Mouse (Mus musculus) heart, postnatal 10 days (tissue): ENCODE results near the gene Lrch1. TPM values are rescaled to one million over a fixed set of nuclear protein-coding genes. Genes with fewer than 3 reads are reported as not detected.

Source experiments
- DNase-seq, 2 experiments: peaks; one replicate each; pipeline ENCODE4 v3.0.0; 2021
- intact Hi-C: fragments of 180-260 bp; cut with DNase I; formaldehyde crosslinking; loops from one replicate; pipeline ENCODE4 v1.15.1; 2025
- total RNA-seq, 2 experiments: library from RNA; stranded (reverse); gene quantifications; 2 replicates each; pipeline ENCODE4 v1.2.3; 2021

The Lrch1 gene
- total RNA-seq, 2 experiments from 2014 or later, result 19.6 to 20.5 TPM

- DNase-seq, result no peak
- intact Hi-C loops, result loop anchor here (5.0 kb wide), 1 partner anchor 37 kb away; no protein-coding TSS in a partner anchor
Observed at GRCm38 (mm10) chr14:74864805-74865483, 82.7 kb downstream of the Lrch1 start.

GRCm38 (mm10) chr14:74861456-74861855 is 86.2 kb downstream of the Lrch1 start:
- intact Hi-C loops, result no loop called here
- no peak for DNase-seq

GRCm38 (mm10) chr14:74859154-74859553 is 88.5 kb downstream of the Lrch1 start:
- intact Hi-C loops, result no loop called here
- no peak for DNase-seq

- no peak for DNase-seq
- intact Hi-C loops, result no loop called here
Observed at GRCm38 (mm10) chr14:74855429-74855828, 92.2 kb downstream of the Lrch1 start.

GRCm38 (mm10) chr14:74853759-74854100 is 93.9 kb downstream of the Lrch1 start:
- DNase-seq, result no peak
- intact Hi-C loops, result loop anchor here (2.0 kb wide), 1 partner anchor 49 kb away; no protein-coding TSS in a partner anchor

GRCm38 (mm10) chr14:74852965-74853758 is 94.5 kb downstream of the Lrch1 start:
- intact Hi-C loops, result loop anchor here (2.0 kb wide), 1 partner anchor 50 kb away; no protein-coding TSS in a partner anchor
- DNase-seq, result peak; percentile 63 to 69

GRCm38 (mm10) chr14:74851866-74852265 is 95.8 kb downstream of the Lrch1 start:
- intact Hi-C loops, result loop anchor here (2.0 kb wide), 1 partner anchor 51 kb away; no protein-coding TSS in a partner anchor

GRCm38 (mm10) chr14:74849020-74849419 is 98.7 kb downstream of the Lrch1 start:
- intact Hi-C loops, result loop anchor here (5.0 kb wide), 1 partner anchor 98 kb away; the partner anchor contains the start of gene Lrch1
- DNase-seq, result no peak

More at GRCm38 (mm10) chr14:74851866-74852265, 95.8 kb downstream of the Lrch1 start:
- no peak for DNase-seq

GRCm38 (mm10) chr14:74848224-74848623 is 99.5 kb downstream of the Lrch1 start:
- intact Hi-C loops, result loop anchor here (5.0 kb wide), 1 partner anchor 99 kb away; the partner anchor contains the start of gene Lrch1

GRCm38 (mm10) chr14:74847311-74848133 is 100.2 kb downstream of the Lrch1 start:
- DNase-seq, result no peak
- intact Hi-C loops, result loop anchor here (5.0 kb wide), 1 partner anchor 100 kb away; the partner anchor contains the start of gene Lrch1

More at GRCm38 (mm10) chr14:74848224-74848623, 99.5 kb downstream of the Lrch1 start:
- no peak for DNase-seq

- DNase-seq, result no peak
- intact Hi-C loops, result loop anchor here (5.0 kb wide), 1 partner anchor 101 kb away; the partner anchor contains the start of gene Lrch1
Observed at GRCm38 (mm10) chr14:74846668-74847067, 101.0 kb downstream of the Lrch1 start.

- DNase-seq, result no peak
- intact Hi-C loops, result loop anchor here (5.0 kb wide), 1 partner anchor 102 kb away; the partner anchor contains the start of gene Lrch1
Observed at GRCm38 (mm10) chr14:74845661-74846274, 101.9 kb downstream of the Lrch1 start.

GRCm38 (mm10) chr14:74841708-74842107 is 106.0 kb downstream of the Lrch1 start:
- no peak for DNase-seq
- intact Hi-C loops, result no loop called here

- intact Hi-C loops, result no loop called here
- no peak for DNase-seq
Observed at GRCm38 (mm10) chr14:74841297-74841696, 106.4 kb downstream of the Lrch1 start.

GRCm38 (mm10) chr14:74840820-74841219 is 106.9 kb downstream of the Lrch1 start:
- no peak for DNase-seq
- intact Hi-C loops, result no loop called here

- DNase-seq, result no peak
- intact Hi-C loops, result no loop called here
Observed at GRCm38 (mm10) chr14:74840328-74840727, 107.3 kb downstream of the Lrch1 start.

GRCm38 (mm10) chr14:74838816-74839215 is 108.9 kb downstream of the Lrch1 start:
- intact Hi-C loops, result no loop called here
- no peak for DNase-seq

GRCm38 (mm10) chr14:74835010-74835409 is 112.7 kb downstream of the Lrch1 start:
- no peak for DNase-seq

GRCm38 (mm10) chr14:74834215-74834614 is 113.5 kb downstream of the Lrch1 start:
- DNase-seq, result no peak
- intact Hi-C loops, result no loop called here

More at GRCm38 (mm10) chr14:74835010-74835409, 112.7 kb downstream of the Lrch1 start:
- intact Hi-C loops, result no loop called here

GRCm38 (mm10) chr14:74831653-74832052 is 116.0 kb downstream of the Lrch1 start:
- intact Hi-C loops, result no loop called here
- no peak for DNase-seq
